Mouse (Mus musculus): ENCODE data around the gene Opcml.

GRCm38 (mm10) chr9:28255905-28256268 lies 465.3 kb downstream of the Opcml start:
- TF ChIP-seq CTCF (IDR thresholded peaks at IDR 0.05; ENCODE audit: control insufficient read depth, insufficient read depth, insufficient read length) (no peak), CEBPB (IDR thresholded peaks at IDR 0.05; ENCODE audit: low read depth) (no peak), USF1 (IDR thresholded peaks at IDR 0.05; ENCODE audit: low read depth) (no peak)
